Mouse (Mus musculus): ENCODE results near the gene Uox.
A peak's percentile ranks its signal among the peaks of the same experiment; 100 is the strongest.

Uox gene

GRCm38 (mm10) chr3:146570148-146570782 lies at the start of gene Uox:
Gene Uox (plus strand): TSS chr3:146570426.
- DNase-seq (ENCODE audit: low spot score in 2 of 2): no peak

GRCm38 (mm10) chr3:146520798-146521651 lies 49.2 kb upstream of the Uox start, which contains the start of gene Rpf1:
Gene Rpf1 (minus strand): TSS chr3:146521429.
- DNase-seq (ENCODE audit: low spot score in 2 of 2): peak; percentile 89 to 92

- DNase-seq (ENCODE audit: low spot score in 2 of 2): no peak
Observed at GRCm38 (mm10) chr3:146521652-146522020, 48.6 kb upstream of the Uox start.

- DNase-seq (ENCODE audit: low spot score in 2 of 2): no peak
Observed at GRCm38 (mm10) chr3:146528335-146528734, 41.9 kb upstream of the Uox start.

GRCm38 (mm10) chr3:146534986-146535385 lies 35.2 kb upstream of the Uox start:
- no peak for DNase-seq (ENCODE audit: low spot score in 2 of 2)

GRCm38 (mm10) chr3:146540521-146541273 lies 29.5 kb upstream of the Uox start:
- no peak for DNase-seq (ENCODE audit: low spot score in 2 of 2)

GRCm38 (mm10) chr3:146543632-146544031 lies 26.6 kb upstream of the Uox start:
- no peak for DNase-seq (ENCODE audit: low spot score in 2 of 2)

GRCm38 (mm10) chr3:146554816-146555215 lies 15.4 kb upstream of the Uox start:
- no peak for DNase-seq (ENCODE audit: low spot score in 2 of 2)

- no peak for DNase-seq (ENCODE audit: low spot score in 2 of 2)
Observed at GRCm38 (mm10) chr3:146556567-146556966, 13.7 kb upstream of the Uox start.

- DNase-seq (ENCODE audit: low spot score in 2 of 2): no peak
Observed at GRCm38 (mm10) chr3:146557507-146557906, 12.7 kb upstream of the Uox start.

- DNase-seq (ENCODE audit: low spot score in 2 of 2): no peak
Observed at GRCm38 (mm10) chr3:146562936-146563335, 7.3 kb upstream of the Uox start.

GRCm38 (mm10) chr3:146564268-146565064 lies 5.8 kb upstream of the Uox start:
- peak; percentile 74 to 75 for DNase-seq (ENCODE audit: low spot score in 2 of 2)

GRCm38 (mm10) chr3:146565065-146565411 lies 5.2 kb upstream of the Uox start:
- no peak for DNase-seq (ENCODE audit: low spot score in 2 of 2)

- no peak for DNase-seq (ENCODE audit: low spot score in 2 of 2)
Observed at GRCm38 (mm10) chr3:146567366-146567765, 2.9 kb upstream of the Uox start.

GRCm38 (mm10) chr3:146567884-146568530 lies 2.2 kb upstream of the Uox start:
- peak; percentile 24 to 27 for DNase-seq (ENCODE audit: low spot score in 2 of 2)

- no peak for DNase-seq (ENCODE audit: low spot score in 2 of 2)
Observed at GRCm38 (mm10) chr3:146569594-146569993, 632 bp upstream of the Uox start.

GRCm38 (mm10) chr3:146570939-146571338 lies 713 bp downstream of the Uox start:
- no peak for DNase-seq (ENCODE audit: low spot score in 2 of 2)

GRCm38 (mm10) chr3:146571341-146571740 lies 1.1 kb downstream of the Uox start:
- DNase-seq (ENCODE audit: low spot score in 2 of 2): no peak

- no peak for DNase-seq (ENCODE audit: low spot score in 2 of 2)
Observed at GRCm38 (mm10) chr3:146577591-146577990, 7.4 kb downstream of the Uox start.

- no peak for DNase-seq (ENCODE audit: low spot score in 2 of 2)
Observed at GRCm38 (mm10) chr3:146580039-146580729, 10.0 kb downstream of the Uox start.

Data from right cerebral cortex, postnatal 36 days (tissue).